Mouse (Mus musculus) gastrocnemius, postnatal 36 days (tissue): Measurements from ENCODE around the gene Tnni1. TPM values are rescaled to one million over a fixed set of nuclear protein-coding genes. Genes with fewer than 3 reads are reported as not detected.

Source experiments
- DNase-seq, 2 experiments: peaks; one replicate each; pipeline ENCODE4 v3.0.0; 2022
- intact Hi-C: fragments of 180-260 bp; cut with DNase I; formaldehyde crosslinking; loops from one replicate; pipeline ENCODE4 v1.15.1; 2025
- total RNA-seq, 2 experiments: library from RNA; stranded (reverse); gene quantifications; 2 replicates each; pipeline ENCODE4 v1.2.3; 2021

Gene Tnni1
- total RNA-seq, 2 experiments from 2014 or later = 69.4 to 433 TPM

- no peak for DNase-seq
- intact Hi-C loops = no loop called here
Observed at GRCm38 (mm10) chr1:135800192-135800950, 21.1 kb downstream of the Tnni1 start.

- intact Hi-C loops = no loop called here
Observed at GRCm38 (mm10) chr1:135807546-135807945, 28.3 kb downstream of the Tnni1 start.

GRCm38 (mm10) chr1:135810180-135810579, 30.9 kb downstream of the Tnni1 start:
- intact Hi-C loops = loop anchor here (2.0 kb wide), 1 partner anchor 19 kb away; no protein-coding TSS in a partner anchor

More at GRCm38 (mm10) chr1:135807546-135807945, 28.3 kb downstream of the Tnni1 start:
- DNase-seq = no peak

GRCm38 (mm10) chr1:135811016-135811646, 31.9 kb downstream of the Tnni1 start:
- DNase-seq = peak; percentile 77 to 79
- intact Hi-C loops = loop anchor here (2.0 kb wide), 1 partner anchor 18 kb away; no protein-coding TSS in a partner anchor

More at GRCm38 (mm10) chr1:135810180-135810579, 30.9 kb downstream of the Tnni1 start:
- no peak for DNase-seq

GRCm38 (mm10) chr1:135812205-135812604, 33.0 kb downstream of the Tnni1 start:
- DNase-seq = no peak
- intact Hi-C loops = no loop called here

- intact Hi-C loops = no loop called here
- DNase-seq = no peak
Observed at GRCm38 (mm10) chr1:135812618-135813017, 33.4 kb downstream of the Tnni1 start.

GRCm38 (mm10) chr1:135813071-135813470, 33.8 kb downstream of the Tnni1 start:
- no peak for DNase-seq
- intact Hi-C loops = no loop called here

GRCm38 (mm10) chr1:135813687-135814395, 34.6 kb downstream of the Tnni1 start:
- intact Hi-C loops = no loop called here
- no peak for DNase-seq

GRCm38 (mm10) chr1:135814531-135814930, 35.3 kb downstream of the Tnni1 start:
- no peak for DNase-seq
- intact Hi-C loops = no loop called here

GRCm38 (mm10) chr1:135817595-135817994, 38.4 kb downstream of the Tnni1 start:
- no peak for DNase-seq
- intact Hi-C loops = no loop called here

- no peak for DNase-seq
- intact Hi-C loops = no loop called here
Observed at GRCm38 (mm10) chr1:135818481-135819086, 39.4 kb downstream of the Tnni1 start, which contains the start of gene Lad1. Lad1 (plus strand) TSS chr1:135818598.

GRCm38 (mm10) chr1:135820071-135820470, 40.8 kb downstream of the Tnni1 start:
- intact Hi-C loops = no loop called here
- DNase-seq = no peak

GRCm38 (mm10) chr1:135820736-135821364, 41.6 kb downstream of the Tnni1 start:
- intact Hi-C loops = no loop called here
- no peak for DNase-seq

- intact Hi-C loops = no loop called here
- no peak for DNase-seq
Observed at GRCm38 (mm10) chr1:135821780-135822179, 42.5 kb downstream of the Tnni1 start.

GRCm38 (mm10) chr1:135828918-135829317, 49.7 kb downstream of the Tnni1 start:
- intact Hi-C loops = loop anchor here (2.0 kb wide), 1 partner anchor 18 kb away; no protein-coding TSS in a partner anchor
- DNase-seq = no peak

GRCm38 (mm10) chr1:135834206-135834859, 55.1 kb downstream of the Tnni1 start:
- no peak for DNase-seq
- intact Hi-C loops = no loop called here

GRCm38 (mm10) chr1:135834983-135835382, 55.7 kb downstream of the Tnni1 start:
- DNase-seq = no peak

GRCm38 (mm10) chr1:135835716-135836483, 56.7 kb downstream of the Tnni1 start, which contains the start of gene Tnnt2:
Tnnt2 (plus strand) TSS chr1:135836354.
- intact Hi-C loops = no loop called here
- DNase-seq = no peak

More at GRCm38 (mm10) chr1:135834983-135835382, 55.7 kb downstream of the Tnni1 start:
- intact Hi-C loops = no loop called here

GRCm38 (mm10) chr1:135838626-135839025, 59.4 kb downstream of the Tnni1 start:
- intact Hi-C loops = no loop called here
- no peak for DNase-seq
